In genomic region chr10:117630176-117630575, GRCm38 (mm10) we compare ENCODE assay signal across 8 mouse cellular contexts. TPM values are rescaled to one million over a fixed set of nuclear protein-coding genes. Genes with fewer than 3 reads are reported as not detected.
A peak's percentile ranks its signal among the peaks of the same experiment; 100 is the strongest.
DNase-seq lines count a peak whose midpoint lies in the region; ATAC-seq lines count a peak whose summit lies in the region.
"Had no signal": no experiment of that assay in that cellular context is flagged by ENCODE, and none has a peak within 500 bp of the region (broad histone marks: within the 10 kb centered on the region; RNA-seq: fewer than 3 reads in every experiment).

No protein-coding gene starts in this region.

- ATAC-seq in liver, embryonic 11.5 days (replicated peaks; ENCODE audit: low FRiP score), result no peak
- no peak for ATAC-seq in embryonic facial prominence, embryonic 13.5 days (ENCODE audit: insufficient number of reproducible peaks, insufficient read depth, low FRiP score, low TSS enrichment, low read depth)
- ATAC-seq in hindbrain, embryonic 15.5 days (ENCODE audit: low FRiP score, low read depth), result no peak

- H3K36me3 ChIP-seq in liver, embryonic 11.5 days (ENCODE audit: control insufficient read depth, insufficient read depth, low read length), result no peaks in the 10 kb centered on the region
- no peaks in the 10 kb centered on the region for H3K36me3 ChIP-seq in embryonic facial prominence, embryonic 13.5 days
- no peaks in the 10 kb centered on the region for H3K36me3 ChIP-seq in hindbrain, embryonic 15.5 days

- peak overlapping the region; percentile 65 for H3K4me3 ChIP-seq in liver, embryonic 11.5 days (ENCODE audit: low read depth, low read length)
- H3K4me3 ChIP-seq in embryonic facial prominence, embryonic 13.5 days, result peak overlapping the region; percentile 62
- no peak overlapping the region for H3K4me3 ChIP-seq in hindbrain, embryonic 15.5 days

- DNase-seq in liver, embryonic 11.5 days (ENCODE audit: low spot score), result no peak
- DNase-seq in liver, result no peak
- peak; percentile 20 for DNase-seq in naive thymus-derived CD4-positive, alpha-beta T cell, adult 2 months (ENCODE audit: low read depth)
- DNase-seq in left cerebral cortex, adult 9 months (ENCODE audit: low spot score in 2 of 2), result no peak
- no peak for DNase-seq in urinary bladder, adult 18-20 months (ENCODE audit: low spot score in 2 of 2)
- DNase-seq: kidney, postnatal 4 days had no signal

- H3K4me1 ChIP-seq in liver, embryonic 11.5 days (replicated peaks; ENCODE audit: control insufficient read depth, insufficient read depth, low read length), result 0 out of 2 replicates have a peak, but pooled peaks cover 6% of the 10 kb centered on the region
- H3K4me1 ChIP-seq in embryonic facial prominence, embryonic 13.5 days, result peaks cover 20% of the 10 kb centered on the region
- H3K4me1 ChIP-seq in hindbrain, embryonic 15.5 days (replicated peaks), result peaks cover 15% of the 10 kb centered on the region

- H3K4me2 ChIP-seq in liver, embryonic 11.5 days, result peak overlapping the region; percentile 84
- peak overlapping the region; percentile 92 for H3K4me2 ChIP-seq in embryonic facial prominence, embryonic 13.5 days
- H3K4me2 ChIP-seq in hindbrain, embryonic 15.5 days, result peak overlapping the region; percentile 73; the same call in 1 of the 2 replicates

- no peak overlapping the region for H3K27ac ChIP-seq in liver, embryonic 11.5 days (ENCODE audit: low read depth, low read length)
- H3K27ac ChIP-seq in embryonic facial prominence, embryonic 13.5 days, result no peak overlapping the region
- no peak overlapping the region for H3K27ac ChIP-seq in hindbrain, embryonic 15.5 days (replicated peaks)

- H3K9me3 ChIP-seq in liver, embryonic 11.5 days (ENCODE audit: control insufficient read depth, low read length), result no peaks in the 10 kb centered on the region
- no peaks in the 10 kb centered on the region for H3K9me3 ChIP-seq in embryonic facial prominence, embryonic 13.5 days
- no peaks in the 10 kb centered on the region for H3K9me3 ChIP-seq in hindbrain, embryonic 15.5 days

- H3K27me3 ChIP-seq in liver, embryonic 11.5 days (replicated peaks; ENCODE audit: control insufficient read depth, insufficient read depth, low read length), result peaks cover 49% of the 10 kb centered on the region
- H3K27me3 ChIP-seq in embryonic facial prominence, embryonic 13.5 days, result peaks cover 54% of the 10 kb centered on the region
- peaks cover 54% of the 10 kb centered on the region for H3K27me3 ChIP-seq in hindbrain, embryonic 15.5 days

- H3K9ac ChIP-seq in liver, embryonic 11.5 days (ENCODE audit: low read depth, low read length), result no peak overlapping the region
- H3K9ac ChIP-seq in embryonic facial prominence, embryonic 13.5 days, result no peak overlapping the region
- no peak overlapping the region for H3K9ac ChIP-seq in hindbrain, embryonic 15.5 days

- 17% methylated on average over 8 of the region's 8 CpGs for WGBS in liver, embryonic 11.5 days
- WGBS in embryonic facial prominence, embryonic 13.5 days, result 23% methylated on average over 8 of the region's 8 CpGs
- WGBS in hindbrain, embryonic 15.5 days, result 28% methylated on average over 8 of the region's 8 CpGs

RNA-seq across cellular contexts. Expression of gene Cpm, which starts 0.9 kb away (rescaled TPM):
- 55.7 and 55.9 TPM in 2 replicates for polyA plus RNA-seq in liver, embryonic 11.5 days (2014; fragmentation: Nextera tagmentation; extraction: Ambion mirVana)
- polyA plus RNA-seq in embryonic facial prominence, embryonic 13.5 days (2015; fragmentation: Nextera tagmentation; extraction: Ambion mirVana), result 25.6 and 34.0 TPM in 2 replicates
- 2.8 and 3.3 TPM in 2 replicates for polyA plus RNA-seq in hindbrain, embryonic 15.5 days (2015; fragmentation: Nextera tagmentation; extraction: Ambion mirVana)
